Mouse (Mus musculus): ENCODE results near the gene Tenm4. TPM values are rescaled to one million over a fixed set of nuclear protein-coding genes. Genes with fewer than 3 reads are reported as not detected.

Tenm4 gene
- total RNA-seq, 2 experiments from 2014 or later: 111 to 131 TPM

- peak; percentile 15 to 63 for DNase-seq (ENCODE audit: low spot score in 2 of 2)
- Histone ChIP-seq H3K4me3 (no peak overlapping the region), H3K27ac (no peak overlapping the region; the same call in 1 of the 2 replicates)
- no peak for TF ChIP-seq CTCF (conservative IDR thresholded peaks at IDR 0.05)
Observed at GRCm38 (mm10) chr7:96340826-96341225, 169.8 kb downstream of the Tenm4 start.

GRCm38 (mm10) chr7:96341479-96341878 is 170.4 kb downstream of the Tenm4 start:
- H3K4me3 ChIP-seq: no peak overlapping the region
- no peak for DNase-seq (ENCODE audit: low spot score in 2 of 2)
- no peak overlapping the region for H3K27ac ChIP-seq
- TF ChIP-seq CTCF (conservative IDR thresholded peaks at IDR 0.05): no peak

- Histone ChIP-seq H3K4me3 (no peak overlapping the region), H3K27ac (no peak overlapping the region)
- no peak for TF ChIP-seq CTCF (conservative IDR thresholded peaks at IDR 0.05)
- DNase-seq (ENCODE audit: low spot score in 2 of 2): no peak
Observed at GRCm38 (mm10) chr7:96342996-96343395, 171.9 kb downstream of the Tenm4 start.

GRCm38 (mm10) chr7:96343667-96344066 is 172.6 kb downstream of the Tenm4 start:
- DNase-seq (ENCODE audit: low spot score in 2 of 2): no peak
- no peak for TF ChIP-seq CTCF (conservative IDR thresholded peaks at IDR 0.05)

GRCm38 (mm10) chr7:96352671-96353070 is 181.6 kb downstream of the Tenm4 start:
- Histone ChIP-seq H3K27ac (no peak overlapping the region), H3K4me3 (no peak overlapping the region)
- no peak for DNase-seq (ENCODE audit: low spot score in 2 of 2)
- TF ChIP-seq CTCF (conservative IDR thresholded peaks at IDR 0.05): no peak

More at GRCm38 (mm10) chr7:96343667-96344066, 172.6 kb downstream of the Tenm4 start:
- Histone ChIP-seq H3K4me3 (no peak overlapping the region), H3K27ac (no peak overlapping the region)

- H3K4me3 ChIP-seq: no peak overlapping the region
- no peak for DNase-seq (ENCODE audit: low spot score in 2 of 2)
- H3K27ac ChIP-seq: no peak overlapping the region
- no peak for TF ChIP-seq CTCF (conservative IDR thresholded peaks at IDR 0.05)
Observed at GRCm38 (mm10) chr7:96356285-96356811, 185.3 kb downstream of the Tenm4 start.

GRCm38 (mm10) chr7:96357550-96357949 is 186.5 kb downstream of the Tenm4 start:
- H3K4me3 ChIP-seq: no peak overlapping the region
- no peak for TF ChIP-seq CTCF (conservative IDR thresholded peaks at IDR 0.05)
- no peak overlapping the region for H3K27ac ChIP-seq
- DNase-seq (ENCODE audit: low spot score in 2 of 2): no peak

- H3K4me3 ChIP-seq: no peak overlapping the region
- no peak for TF ChIP-seq CTCF (conservative IDR thresholded peaks at IDR 0.05)
- no peak for DNase-seq (ENCODE audit: low spot score in 2 of 2)
- H3K27ac ChIP-seq: no peak overlapping the region
Observed at GRCm38 (mm10) chr7:96363311-96363710, 192.3 kb downstream of the Tenm4 start.

- no peak overlapping the region for H3K4me3 ChIP-seq
- DNase-seq (ENCODE audit: low spot score in 2 of 2): no peak
- no peak for TF ChIP-seq CTCF (conservative IDR thresholded peaks at IDR 0.05)
- H3K27ac ChIP-seq: no peak overlapping the region
Observed at GRCm38 (mm10) chr7:96369947-96370346, 198.9 kb downstream of the Tenm4 start.

- TF ChIP-seq CTCF (conservative IDR thresholded peaks at IDR 0.05): no peak
- DNase-seq (ENCODE audit: low spot score in 2 of 2): no peak
- Histone ChIP-seq H3K4me3 (no peak overlapping the region), H3K27ac (no peak overlapping the region)
Observed at GRCm38 (mm10) chr7:96374004-96374663, 203.1 kb downstream of the Tenm4 start.

- H3K4me3 ChIP-seq: no peak overlapping the region
- H3K27ac ChIP-seq: no peak overlapping the region
- no peak for DNase-seq (ENCODE audit: low spot score in 2 of 2)
- TF ChIP-seq CTCF (conservative IDR thresholded peaks at IDR 0.05): no peak
Observed at GRCm38 (mm10) chr7:96375507-96375906, 204.5 kb downstream of the Tenm4 start.

GRCm38 (mm10) chr7:96383686-96384528 is 212.9 kb downstream of the Tenm4 start:
- no peak for TF ChIP-seq CTCF (conservative IDR thresholded peaks at IDR 0.05)
- H3K4me3 ChIP-seq: no peak overlapping the region
- DNase-seq (ENCODE audit: low spot score in 2 of 2): peak; percentile 21 to 59
- peak overlapping the region; percentile 36; the same call in 1 of the 2 replicates for H3K27ac ChIP-seq
